Mouse (Mus musculus) bone marrow, adult 2 months (tissue): ENCODE measurements at regions not wholly inside any gene's neighbourhood (a gene's known extent, or its start where the extent isn't known, plus 50 kb on each side); places are given as distances from the start of the nearest gene placed in this dataset.

Experiments
- CTCF ChIP-seq: fragments of 200-500 bp; IDR thresholded peaks from 2 replicates; pipeline ENCODE4 v1.5.1; 2011; ENCODE audit warnings: low read length, control low read depth; ENCODE audit not compliant: control insufficient read depth, insufficient read depth
- POLR2A ChIP-seq: fragments of 200-500 bp; IDR thresholded peaks from 2 replicates; pipeline ENCODE4 v1.6.1; 2011; ENCODE audit warnings: low read depth, mild to moderate bottlenecking, control low read depth, low read length, borderline replicate concordance; ENCODE audit not compliant: control insufficient read depth

DNA sequence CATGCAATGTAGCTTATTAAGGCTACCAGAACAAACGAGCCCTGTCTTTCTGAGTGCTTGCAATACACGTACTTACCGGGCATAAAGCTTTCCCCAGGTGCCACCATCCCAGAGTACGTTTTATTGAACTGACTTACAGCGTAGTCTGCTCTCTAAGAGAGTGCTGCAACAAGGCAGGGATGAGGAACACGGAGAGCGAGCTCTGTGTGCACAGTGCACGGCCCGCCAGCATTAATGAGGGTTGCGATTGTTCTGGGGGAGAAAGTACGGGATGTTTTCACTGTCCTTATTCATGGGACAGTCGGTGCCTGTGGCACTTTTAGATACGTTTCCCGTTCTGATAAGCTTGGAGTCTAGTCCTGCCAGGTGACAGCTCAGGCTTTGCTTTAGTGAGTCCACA, 331.7 kb downstream of the Etnk1 start:
- TF ChIP-seq CTCF (no peak), POLR2A (no peak)
